Mouse (Mus musculus): Measurements from ENCODE around the gene Six3. TPM values are rescaled to one million over a fixed set of nuclear protein-coding genes. Genes with fewer than 3 reads are reported as not detected.

Six3 gene
- polyA plus RNA-seq, 1 experiment from 2014 or later: 19.8 TPM

Other genes starting within 250 kb of the Six3 start
- 3.8 and 8.8 TPM in 2 replicates for gene Six2, start 74.7 kb downstream of the Six3 start, polyA plus RNA-seq (2016; fragmentation: Nextera tagmentation; extraction: Ambion mirVana)

All from midbrain, embryonic 12.5 days (tissue).